Mouse (Mus musculus) 3134 (cell line): ENCODE measurements around the gene Grcc10.

Source experiments
- DNase-seq: peaks from one replicate; pipeline ENCODE4 v3.0.0-alpha.2; 2011; ENCODE audit warnings: low spot score; ENCODE audit not compliant: insufficient read length; ENCODE audit errors: extremely low read depth

Gene Grcc10

GRCm38 (mm10) chr6:124740888-124741761 is at the start of gene Grcc10:
TSS of gene Grcc10 (minus strand) at chr6:124741374.
- peak; percentile 88 for DNase-seq

- no peak for DNase-seq
These were observed 48.9 kb upstream of the Grcc10 start for GRCm38 (mm10) chr6:124790121-124790520.

- no peak for DNase-seq
These were observed 48.3 kb upstream of the Grcc10 start for GRCm38 (mm10) chr6:124789519-124789918.

- DNase-seq: no peak
These were observed 46.5 kb upstream of the Grcc10 start for GRCm38 (mm10) chr6:124787722-124788121.

- DNase-seq: no peak
These were observed 45.7 kb upstream of the Grcc10 start for GRCm38 (mm10) chr6:124786756-124787420.

GRCm38 (mm10) chr6:124782436-124782835 is 41.3 kb upstream of the Grcc10 start:
- peak; percentile 64 for DNase-seq

- DNase-seq: no peak
These were observed 39.7 kb upstream of the Grcc10 start for GRCm38 (mm10) chr6:124780917-124781316.

GRCm38 (mm10) chr6:124779984-124780416 is 38.8 kb upstream of the Grcc10 start:
- no peak for DNase-seq

GRCm38 (mm10) chr6:124779222-124779983 is 38.2 kb upstream of the Grcc10 start, which contains the start of gene Lrrc23:
TSS of gene Lrrc23 (minus strand) at chr6:124779727.
- DNase-seq: no peak

- DNase-seq: no peak
These were observed 29.3 kb upstream of the Grcc10 start for GRCm38 (mm10) chr6:124770511-124770910.

GRCm38 (mm10) chr6:124770013-124770412 is 28.8 kb upstream of the Grcc10 start:
- DNase-seq: no peak

- DNase-seq: peak; percentile 58
These were observed 28.1 kb upstream of the Grcc10 start, which contains the start of gene Eno2 for GRCm38 (mm10) chr6:124769101-124769765. TSS of gene Eno2 (minus strand) at chr6:124769673.

- DNase-seq: no peak
These were observed 27.5 kb upstream of the Grcc10 start for GRCm38 (mm10) chr6:124768704-124769044.

- DNase-seq: no peak
These were observed 26.9 kb upstream of the Grcc10 start for GRCm38 (mm10) chr6:124767920-124768703.

GRCm38 (mm10) chr6:124767536-124767919 is 26.4 kb upstream of the Grcc10 start:
- DNase-seq: no peak

- DNase-seq: no peak
These were observed 24.8 kb upstream of the Grcc10 start for GRCm38 (mm10) chr6:124765951-124766350.

GRCm38 (mm10) chr6:124759259-124759658 is 18.1 kb upstream of the Grcc10 start:
- peak; percentile 71 for DNase-seq

- DNase-seq: no peak
These were observed 17.7 kb upstream of the Grcc10 start for GRCm38 (mm10) chr6:124758849-124759232.

- peak; percentile 75 for DNase-seq
These were observed 17.0 kb upstream of the Grcc10 start for GRCm38 (mm10) chr6:124757909-124758848.
